In genomic region chr4:98237475-98237874, GRCm38 (mm10) we compare ENCODE assay signal across 26 mouse cellular contexts.
DNase-seq lines count a peak whose midpoint lies in the region; ATAC-seq lines count a peak whose summit lies in the region.
"Had no signal": no experiment of that assay in that cellular context is flagged by ENCODE, and none has a peak within 500 bp of the region (broad histone marks: within the 10 kb centered on the region; RNA-seq: fewer than 3 reads in every experiment).

No protein-coding gene starts in this region.

- H3K27me3 ChIP-seq in midbrain, embryonic 11.5 days (ENCODE audit: control insufficient read depth, insufficient read depth, low read length): no peaks in the 10 kb centered on the region
- H3K27me3 ChIP-seq in midbrain, embryonic 14.5 days (ENCODE audit: control insufficient read depth, insufficient read depth, low read length): no peaks in the 10 kb centered on the region
- H3K27me3 ChIP-seq: kidney, embryonic 15.5 days; limb, embryonic 15.5 days; megakaryocyte, embryonic 14.5 days; neural tube, embryonic 15.5 days had no signal

- WGBS in midbrain, embryonic 11.5 days: 88% methylated on average over 9 of the region's 9 CpGs
- 89% methylated on average over 9 of the region's 9 CpGs for WGBS in midbrain, embryonic 14.5 days

- H3K27ac ChIP-seq in midbrain, embryonic 11.5 days (ENCODE audit: low read depth, low read length): no peak overlapping the region
- no peak overlapping the region for H3K27ac ChIP-seq in midbrain, embryonic 14.5 days (replicated peaks; ENCODE audit: low read depth, low read length)
- H3K27ac ChIP-seq: heart, adult 2 months; kidney, embryonic 15.5 days; left cerebral cortex, adult 2 months; limb, embryonic 15.5 days; neural tube, embryonic 15.5 days had no signal

- no peaks in the 10 kb centered on the region for H3K36me3 ChIP-seq in midbrain, embryonic 11.5 days (ENCODE audit: control insufficient read depth, insufficient read depth, low read length)
- H3K36me3 ChIP-seq in midbrain, embryonic 14.5 days (ENCODE audit: control insufficient read depth, insufficient read depth, low read length): no peaks in the 10 kb centered on the region
- H3K36me3 ChIP-seq: kidney, embryonic 15.5 days; limb, embryonic 15.5 days; neural tube, embryonic 15.5 days had no signal

- no peak overlapping the region for H3K4me3 ChIP-seq in midbrain, embryonic 11.5 days (ENCODE audit: low read depth, low read length)
- H3K4me3 ChIP-seq in midbrain, embryonic 14.5 days (replicated peaks; ENCODE audit: low read depth, low read length): no peak overlapping the region
- H3K4me3 ChIP-seq: erythroblast, embryonic 14.5 days; heart, adult 2 months; kidney, embryonic 15.5 days; left cerebral cortex, adult 2 months; limb, embryonic 15.5 days; megakaryocyte, embryonic 14.5 days; neural tube, embryonic 15.5 days had no signal

- H3K9me3 ChIP-seq in midbrain, embryonic 11.5 days (ENCODE audit: control insufficient read depth, low read length): no peaks in the 10 kb centered on the region
- no peaks in the 10 kb centered on the region for H3K9me3 ChIP-seq in midbrain, embryonic 14.5 days (ENCODE audit: control insufficient read depth, low read length)
- H3K9me3 ChIP-seq: kidney, embryonic 15.5 days; limb, embryonic 15.5 days; neural tube, embryonic 15.5 days had no signal

- H3K4me2 ChIP-seq in midbrain, embryonic 11.5 days: no peak overlapping the region
- H3K4me2 ChIP-seq in midbrain, embryonic 14.5 days (ENCODE audit: low read length): no peak overlapping the region
- H3K4me2 ChIP-seq: kidney, embryonic 15.5 days; limb, embryonic 15.5 days; neural tube, embryonic 15.5 days had no signal

- H3K9ac ChIP-seq in midbrain, embryonic 11.5 days (ENCODE audit: low read length): no peak overlapping the region
- no peak overlapping the region for H3K9ac ChIP-seq in midbrain, embryonic 14.5 days (replicated peaks; ENCODE audit: low read length)
- H3K9ac ChIP-seq: forebrain, postnatal 0 days; kidney, embryonic 15.5 days; limb, embryonic 15.5 days; liver, postnatal 0 days; neural tube, embryonic 15.5 days had no signal

- H3K4me1 ChIP-seq in midbrain, embryonic 11.5 days (ENCODE audit: control insufficient read depth, insufficient read depth, low read length): no peaks in the 10 kb centered on the region
- H3K4me1 ChIP-seq in midbrain, embryonic 14.5 days (ENCODE audit: control insufficient read depth, insufficient read depth, low read length): no peaks in the 10 kb centered on the region
- H3K4me1 ChIP-seq: kidney, embryonic 15.5 days; limb, embryonic 15.5 days; megakaryocyte, embryonic 14.5 days; neural tube, embryonic 15.5 days had no signal

- no peak for ATAC-seq in midbrain, embryonic 11.5 days (ENCODE audit: low FRiP score)
- ATAC-seq in midbrain, embryonic 14.5 days (ENCODE audit: low FRiP score, low TSS enrichment): no peak
- 0 out of 2 replicates have a peak, but pooled peaks have one; percentile 31 for ATAC-seq in granulocyte monocyte progenitor cell, adult 5-6 weeks (replicated peaks; ENCODE audit: poor library complexity, severe bottlenecking)
- no peak for ATAC-seq in cerebellum, adult (ENCODE audit: insufficient number of reproducible peaks, low FRiP score, low TSS enrichment)
- ATAC-seq: forebrain, postnatal 0 days; hindbrain, embryonic 16.5 days; intestine, embryonic 16.5 days; liver, postnatal 0 days had no signal

- DNase-seq in frontal cortex, postnatal 36 days (ENCODE audit: low spot score in 2 of 2): peak; percentile 17 to 29
- no peak for DNase-seq in frontal cortex, postnatal 14 days (ENCODE audit: low spot score in 2 of 2)
- DNase-seq in midbrain, embryonic 11.5 days (ENCODE audit: low spot score, missing footprints): peak; percentile 79
- no peak for DNase-seq in midbrain, embryonic 14.5 days
- no peak for DNase-seq in adrenal gland, postnatal 14 days
- DNase-seq: cerebellum, adult 9-11 months; forebrain, postnatal 0 days; gastrocnemius, postnatal 14 days; heart, adult 2 months; heart, postnatal 36 days; kidney, postnatal 4 days; layer of hippocampus, adult 9-11 months; liver, postnatal 0 days; right cerebral cortex, postnatal 25 days; thymus, adult 18-20 months; thymus, postnatal 4 days had no signal

Comparison
In these comparisons a context has a peak if more than half of its experiments do, and no peak if none do; other contexts are left out.
1. DNase-seq: peak in frontal cortex, postnatal 36 days (2 of 2) and midbrain, embryonic 11.5 days (single experiment); none in frontal cortex, postnatal 14 days (0 of 2), midbrain, embryonic 14.5 days (single experiment) and adrenal gland, postnatal 14 days (single experiment).